9 mouse cellular contexts compared by ENCODE assay signal in the genomic region with DNA sequence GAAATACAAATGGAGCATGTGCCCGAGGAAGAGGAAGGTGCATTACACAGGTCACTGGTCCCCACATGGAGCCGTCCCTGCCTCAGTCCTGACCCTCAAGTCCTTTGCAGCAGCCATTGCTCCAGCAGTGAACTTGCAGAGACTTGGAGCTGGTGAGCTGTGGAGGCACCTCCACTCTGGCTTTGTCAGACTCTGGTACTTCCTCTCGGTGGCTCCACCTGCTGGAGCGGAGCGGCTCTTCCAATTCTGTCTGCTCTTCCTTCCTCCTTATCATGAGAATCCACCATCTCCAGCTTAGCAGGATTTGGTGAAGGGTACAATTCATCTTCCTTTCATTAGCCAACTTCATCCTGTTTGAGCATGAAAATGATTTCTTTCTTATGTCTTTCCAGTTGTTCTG.
A peak's percentile ranks its signal among the peaks of the same experiment; 100 is the strongest.
DNase-seq lines count a peak whose midpoint lies in the region; ATAC-seq lines count a peak whose summit lies in the region.
"Had no signal": no experiment of that assay in that cellular context is flagged by ENCODE, and none has a peak within 500 bp of the region (broad histone marks: within the 10 kb centered on the region; RNA-seq: fewer than 3 reads in every experiment).

No protein-coding gene starts in this region.

- H3K9ac ChIP-seq in kidney, embryonic 15.5 days: no peak overlapping the region

- peak; percentile 93 for ATAC-seq in frontal cortex, adult (ENCODE audit: low TSS enrichment)
- 0 out of 2 replicates have a peak, but pooled peaks have one; percentile 47 for ATAC-seq in common myeloid progenitor, adult 5-6 weeks (replicated peaks; ENCODE audit: low read depth, poor library complexity, severe bottlenecking)
- ATAC-seq in kidney, embryonic 15.5 days (replicated peaks; ENCODE audit: low FRiP score): 0 out of 2 replicates have a peak, but pooled peaks have one; percentile 40
- ATAC-seq in erythroblast, adult 5-6 weeks (replicated peaks; ENCODE audit: low FRiP score, poor library complexity, severe bottlenecking): no peak

- no peaks in the 10 kb centered on the region for H3K36me3 ChIP-seq in kidney, embryonic 15.5 days

- WGBS in kidney, embryonic 15.5 days: 56% methylated on average over 5 of the region's 5 CpGs

- no peak overlapping the region for H3K27ac ChIP-seq in kidney, embryonic 15.5 days
- H3K27ac ChIP-seq: macrophage had no signal

- H3K4me1 ChIP-seq in kidney, embryonic 15.5 days: no peaks in the 10 kb centered on the region

- H3K4me3 ChIP-seq in kidney, embryonic 15.5 days (replicated peaks): no peak overlapping the region

- no peak for DNase-seq in frontal cortex, postnatal 25 days (ENCODE audit: low spot score in 2 of 2)
- peak; percentile 33 for DNase-seq in ovary, postnatal 36 days (ENCODE audit: low spot score)
- no peak for DNase-seq in ovary, adult 18-20 months (ENCODE audit: low spot score)
- DNase-seq in lung, postnatal 36 days: peak; percentile 15

- H3K4me2 ChIP-seq in kidney, embryonic 15.5 days: no peak overlapping the region

- no peaks in the 10 kb centered on the region for H3K27me3 ChIP-seq in kidney, embryonic 15.5 days

- H3K9me3 ChIP-seq in kidney, embryonic 15.5 days (replicated peaks): no peaks in the 10 kb centered on the region

Comparison
In these comparisons a context has a peak if more than half of its experiments do, and no peak if none do; other contexts are left out.
1. DNase-seq: peak in ovary, postnatal 36 days (single experiment) and lung, postnatal 36 days (single experiment); none in frontal cortex, postnatal 25 days (0 of 2) and ovary, adult 18-20 months (single experiment).